Mouse (Mus musculus) CH12.LX (cell line): ENCODE data around the gene Casp9. TPM values are rescaled to one million over a fixed set of nuclear protein-coding genes. Genes with fewer than 3 reads are reported as not detected.
A peak's percentile ranks its signal among the peaks of the same experiment; 100 is the strongest.

ENCODE experiments used
- DNase-seq: peaks from one replicate; pipeline ENCODE4 v3.0.0-alpha.2; 2013; ENCODE audit errors: extremely low read depth
- H3K27ac ChIP-seq: 2 replicates; pipeline ENCODE4 v1.5.1; 2012; ENCODE audit warnings: low read depth, mild to moderate bottlenecking, control low read depth, moderate library complexity; ENCODE audit not compliant: insufficient read depth
- H3K27me3 ChIP-seq: replicated peaks from 2 replicates; pipeline ENCODE3; 2012; ENCODE audit warnings: inconsistent platforms
- H3K36me3 ChIP-seq, 2 experiments: replicated peaks in 1 of 2; 2 replicates each; pipeline versions ENCODE3 to v1.6.1; 2012; ENCODE audit warnings: inconsistent platforms in 1 of 2, low read length in 1 of 2, mild to moderate bottlenecking in 1 of 2, mixed read lengths in 1 of 2, moderate library complexity in 1 of 2; ENCODE audit not compliant: control insufficient read depth in 1 of 2, insufficient read depth in 1 of 2
- H3K4me1 ChIP-seq, 2 experiments: 2 replicates each; pipeline ENCODE4 v1.6.1; 2012; ENCODE audit warnings: inconsistent platforms in 1 of 2, moderate library complexity in 1 of 2; ENCODE audit not compliant: insufficient read depth in 2 of 2, control insufficient read depth in 1 of 2
- H3K4me2 ChIP-seq: 2 replicates; pipeline ENCODE4 v1.6.1; 2012; ENCODE audit warnings: low read depth, mild to moderate bottlenecking, control low read depth; ENCODE audit not compliant: poor library complexity, insufficient read depth, severe bottlenecking
- H3K4me3 ChIP-seq, 3 experiments: fragments of 150-350 bp in 1 of 3; sonication (generic) in 1 of 3; replicated peaks in 1 of 3; 2 replicates each; pipeline versions ENCODE3 to v1.5.1; 2011 to 2012; ENCODE audit warnings: low read depth in 2 of 3, low read length in 2 of 3, mild to moderate bottlenecking in 2 of 3, moderate library complexity in 2 of 3, control low read depth in 1 of 3, improper control_type of control experiment in 1 of 3, inconsistent platforms in 1 of 3, mixed read lengths in 1 of 3; ENCODE audit not compliant: poor library complexity in 1 of 3
- H3K79me2 ChIP-seq: replicated peaks from 2 replicates; pipeline ENCODE4 v1.6.1; 2012; ENCODE audit warnings: mild to moderate bottlenecking, moderate library complexity; ENCODE audit not compliant: control insufficient read depth, poor library complexity, insufficient read depth, severe bottlenecking; ENCODE audit errors: extremely low read depth
- H3K9ac ChIP-seq: 2 replicates; pipeline ENCODE4 v1.6.1; 2012; ENCODE audit warnings: low read depth, mild to moderate bottlenecking, control low read depth, moderate library complexity; ENCODE audit not compliant: insufficient read depth
- H3K9me3 ChIP-seq: replicated peaks from 2 replicates; pipeline ENCODE3; 2012; ENCODE audit warnings: low read length, inconsistent platforms, mixed read lengths
- CTCF ChIP-seq, 2 experiments: IDR thresholded peaks in 1 of 2; conservative IDR thresholded peaks in 1 of 2; 2 replicates each; pipeline ENCODE4 v1.5.1; 2011 to 2012; ENCODE audit warnings: low read depth in 2 of 2, low read length in 2 of 2, improper control_type of control experiment in 1 of 2, inconsistent platforms in 1 of 2, mild to moderate bottlenecking in 1 of 2, moderate library complexity in 1 of 2
- E2F4 ChIP-seq: IDR thresholded peaks from 2 replicates; pipeline ENCODE4 v1.6.1; 2011; ENCODE audit warnings: low read depth, low read length, improper control_type of control experiment; ENCODE audit not compliant: insufficient replicate concordance
- GABPA ChIP-seq: IDR thresholded peaks from 2 replicates; pipeline ENCODE4 v1.6.1; 2012; ENCODE audit warnings: low read depth, low read length, improper control_type of control experiment, inconsistent platforms; ENCODE audit not compliant: insufficient replicate concordance
- MXI1 ChIP-seq: IDR thresholded peaks from 2 replicates; pipeline ENCODE4 v1.6.1; 2011; ENCODE audit warnings: mild to moderate bottlenecking, low read depth, low read length, improper control_type of control experiment
- MYC ChIP-seq: IDR thresholded peaks from 2 replicates; pipeline ENCODE4 v1.6.1; 2011; ENCODE audit warnings: low read depth, mild to moderate bottlenecking, improper control_type of control experiment, low read length
- NELFE ChIP-seq: IDR thresholded peaks from 2 replicates; pipeline ENCODE4 v1.6.1; 2011; ENCODE audit warnings: low read depth, low read length, improper control_type of control experiment
- NRF1 ChIP-seq: IDR thresholded peaks from 2 replicates; pipeline ENCODE4 v1.6.1; 2014; ENCODE audit warnings: low read depth, mild to moderate bottlenecking, inconsistent platforms, low read length, improper control_type of control experiment, moderate library complexity
- POLR2AphosphoS2 ChIP-seq: IDR thresholded peaks from 2 replicates; pipeline ENCODE4 v1.6.1; 2011; ENCODE audit warnings: low read depth, low read length, improper control_type of control experiment
- USF2 ChIP-seq: conservative IDR thresholded peaks from 2 replicates; pipeline ENCODE4 v1.6.1; 2011; ENCODE audit warnings: low read depth, low read length, improper control_type of control experiment
- ZMIZ1 ChIP-seq: IDR thresholded peaks from 2 replicates; pipeline ENCODE4 v1.6.1; 2012; ENCODE audit warnings: low read depth, mild to moderate bottlenecking, inconsistent platforms, low read length, improper control_type of control experiment
- dilution Hi-C: fragments of 300-500 bp; cut with MboI; formaldehyde crosslinking; loops from 2 replicates; pipeline ENCODE4 v1.14.3; 2020; ENCODE audit warnings: low sequenced_read_pairs; ENCODE audit not compliant: extremely low pct_unique_long_range_greater_than_20kb, extremely low pct_ligation_motif_present
- in situ Hi-C: fragments of 300-500 bp; cut with MboI; formaldehyde crosslinking; loops from 3 replicates; pipeline ENCODE4 v1.14.3; 2019; ENCODE audit warnings: low sequenced_read_pairs, low pct_ligation_motif_present, low pct_unique_long_range_greater_than_20kb, mixed read lengths
- polyA plus RNA-seq: library from polyadenylated mRNA; unstranded; fragments of >175 nt; gene quantifications from 2 replicates; pipeline ENCODE4 v1.2.1, GENCODE M21; 2012; ENCODE audit warnings: low read depth; ENCODE audit not compliant: insufficient read length
- total RNA-seq, 2 experiments: library from RNA; depleted of rRNA; stranded (reverse); fragments of 300-350 nt in 1 of 2; fragments of >200 nt in 1 of 2; gene quantifications; 2 replicates each; pipeline ENCODE4 v1.2.3; 2012 to 2014

The Casp9 gene
- total and polyA plus RNA-seq, 3 experiments, result 5.2 to 15.3 (median 14.5) TPM

DNA sequence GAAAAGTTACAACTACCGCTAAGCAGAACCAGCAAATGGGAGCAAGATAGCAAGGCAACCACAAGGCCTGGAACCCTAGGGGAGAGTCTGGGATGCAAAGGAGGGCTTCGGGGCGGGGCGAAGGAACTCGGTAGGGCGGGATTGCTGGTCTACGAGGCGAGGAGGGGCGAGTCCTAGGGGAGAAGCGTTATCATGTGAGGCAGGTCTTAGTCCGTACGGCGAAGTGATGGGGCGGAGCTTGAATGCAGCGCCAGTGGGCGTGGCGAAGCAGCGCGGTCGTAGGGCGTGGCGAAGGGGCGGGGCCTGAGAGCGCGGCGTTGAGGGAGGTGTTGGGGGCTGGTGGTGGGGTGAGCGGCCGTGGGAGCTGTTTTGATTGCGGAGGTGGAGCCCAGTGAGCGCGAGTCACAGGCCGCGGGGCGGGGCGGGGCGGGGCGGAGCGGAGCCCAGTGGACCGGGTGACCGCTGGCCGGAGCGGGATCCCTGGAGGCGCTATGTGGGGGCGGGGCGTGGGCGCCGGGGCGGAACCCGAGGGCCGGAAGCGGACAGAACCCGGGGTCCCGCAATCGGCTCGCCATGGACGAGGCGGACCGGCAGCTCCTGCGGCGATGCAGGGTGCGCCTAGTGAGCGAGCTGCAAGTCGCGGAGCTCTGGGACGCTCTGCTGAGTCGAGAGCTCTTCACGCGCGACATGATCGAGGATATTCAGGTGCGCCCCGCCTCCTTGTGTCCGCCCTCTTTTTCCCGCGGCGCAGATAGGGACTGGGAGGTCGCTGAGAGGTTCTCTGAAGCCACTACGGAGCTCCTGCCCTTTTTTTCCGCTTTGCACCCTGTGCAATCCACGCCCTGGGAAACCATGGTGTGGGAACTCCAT is at the start of gene Casp9 (continued):
- TF ChIP-seq POLR2AphosphoS2 (no peak), MXI1 (peak; percentile 69; the same call in 1 of the 2 replicates)
- TF ChIP-seq, all 38 proteins: peak for 19

DNA sequence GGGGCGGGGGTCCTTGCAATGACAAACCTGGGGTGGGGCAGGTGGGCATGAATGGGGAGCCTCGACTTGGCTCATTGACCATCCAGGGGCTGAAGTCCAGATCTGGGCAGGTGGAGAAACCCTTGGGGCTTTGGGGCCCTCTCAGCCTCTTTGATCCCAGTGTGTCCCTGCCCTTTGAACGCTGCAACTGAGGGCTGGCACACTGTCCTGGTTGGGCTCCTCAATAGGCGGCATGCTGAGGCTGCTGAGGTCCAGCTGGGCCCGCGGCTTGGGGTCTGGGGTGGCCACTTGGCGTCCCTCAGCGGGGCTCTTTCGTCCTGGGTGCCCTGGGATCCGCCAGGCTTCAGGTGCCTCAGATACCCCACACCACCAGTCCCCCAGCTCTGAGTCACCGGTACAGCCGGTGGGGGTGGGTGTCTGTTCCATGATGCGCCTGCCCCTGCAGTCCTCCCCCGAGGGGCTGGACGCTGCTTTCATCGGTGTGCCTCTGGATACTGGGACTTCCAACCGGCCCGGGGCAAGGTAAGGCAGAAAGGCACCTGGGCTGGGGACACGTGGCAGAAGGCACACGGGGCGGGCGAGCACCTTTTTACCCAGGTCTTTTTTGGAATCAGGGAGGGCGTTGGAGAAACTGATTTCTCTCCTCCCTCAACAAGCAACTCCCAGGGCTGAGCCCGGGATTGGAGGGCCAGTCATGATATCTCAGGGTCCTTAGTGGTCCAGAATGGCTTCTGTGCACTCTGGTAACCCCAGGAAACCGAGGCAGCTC is 46.6 kb upstream of the Casp9 start, which contains the start of gene Agmat:
Gene Agmat (plus strand): TSS at position 95 of the 769 bp plus-strand sequence.
- Histone ChIP-seq H3K79me2 (no peaks in the 10 kb centered on the region), H3K36me3 (no peaks in the 10 kb centered on the region), H3K9me3 (peaks cover 1% of the 10 kb centered on the region), H3K9ac (no peak within 1 kb of the TSS), H3K4me3 (no peak within 1 kb of the TSS), H3K4me2 (no peak within 1 kb of the TSS), H3K4me1 (peaks cover 0 to 4% of the 10 kb centered on the region in 2 experiments; a peak in 1 of 4 replicates), H3K27ac (no peak within 1 kb of the TSS), H3K27me3 (no peaks in the 10 kb centered on the region)
- TF ChIP-seq E2F4 (no peak), MYC (no peak), CTCF (conservative IDR thresholded peaks at IDR 0.05 in 1 of 2, IDR thresholded peaks at IDR 0.05 in 1 of 2; ENCODE audit: low read depth in 2 of 2, low read length in 2 of 2) (no peak)
- in situ Hi-C loops, result no loop called here
- no peak for DNase-seq
- dilution Hi-C loops, result no loop called here

DNA sequence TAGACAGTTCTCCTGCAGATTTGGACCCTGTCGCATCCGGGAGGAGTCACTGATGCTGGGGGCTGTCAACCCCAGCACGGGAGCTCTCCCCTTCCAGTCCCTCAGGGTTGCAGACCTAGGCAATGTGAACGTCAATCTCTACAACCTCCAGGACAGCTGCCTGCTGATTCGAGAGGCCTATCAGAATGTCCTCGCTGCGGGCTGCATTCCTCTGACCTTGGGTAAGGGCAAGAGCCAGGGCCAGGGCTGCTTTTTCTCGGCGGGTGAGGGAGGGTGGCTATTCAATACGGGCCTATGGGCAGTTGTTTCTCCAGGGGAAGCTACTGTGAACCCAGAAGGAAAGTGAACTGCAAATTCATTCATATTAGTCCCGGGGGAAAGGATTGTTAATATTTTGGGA is 43.9 kb upstream of the Casp9 start:
- Histone ChIP-seq H3K9ac (no peak overlapping the region), H3K79me2 (no peaks in the 10 kb centered on the region), H3K4me1 (peaks cover 0 to 4% of the 10 kb centered on the region in 2 experiments; a peak in 1 of 4 replicates), H3K4me2 (no peak overlapping the region), H3K36me3 (no peaks in the 10 kb centered on the region), H3K9me3 (peaks cover 2% of the 10 kb centered on the region), H3K27ac (no peak overlapping the region), H3K4me3 (no peak overlapping the region), H3K27me3 (no peaks in the 10 kb centered on the region)
- in situ Hi-C loops, result no loop called here
- TF ChIP-seq MXI1 (no peak), NRF1 (no peak), ZMIZ1 (no peak), GABPA (no peak)
- no peak for DNase-seq
- dilution Hi-C loops, result no loop called here

DNA sequence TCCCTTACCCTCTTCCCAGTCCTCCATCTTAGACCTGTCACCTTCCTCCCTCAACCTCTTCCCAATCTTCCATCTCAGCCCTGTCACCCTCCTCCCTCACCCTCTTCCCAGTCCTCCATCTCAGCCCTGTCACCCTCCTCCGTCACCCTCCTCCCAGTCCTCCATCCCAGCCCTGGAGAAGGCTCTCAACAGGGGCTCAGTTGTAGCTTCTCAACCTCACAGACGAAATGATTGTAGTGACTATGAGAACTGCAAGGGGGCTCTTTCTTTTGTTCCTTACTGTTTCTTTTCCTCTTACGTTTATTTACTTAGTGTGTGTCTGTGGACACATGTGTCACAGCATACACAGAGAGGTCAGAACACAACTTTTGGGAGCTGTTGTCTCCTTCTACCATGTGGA is 42.6 kb upstream of the Casp9 start:
- peaks cover 0 to 4% of the 10 kb centered on the region in 2 experiments; a peak in 1 of 4 replicates for H3K4me1 ChIP-seq

More for the DNA sequence above, 42.6 kb upstream of the Casp9 start:
- no peak for TF ChIP-seq GABPA
- TF ChIP-seq USF2, result no peak
- TF ChIP-seq NRF1, result no peak
- no peak for TF ChIP-seq NELFE
- TF ChIP-seq E2F4, result no peak
- Histone ChIP-seq H3K36me3 (no peaks in the 10 kb centered on the region), H3K79me2 (no peaks in the 10 kb centered on the region), H3K27ac (no peak overlapping the region), H3K4me2 (no peak overlapping the region), H3K27me3 (no peaks in the 10 kb centered on the region), H3K9me3 (peaks cover 3% of the 10 kb centered on the region), H3K9ac (no peak overlapping the region), H3K4me3 (no peak overlapping the region)
- dilution Hi-C loops, result no loop called here
- in situ Hi-C loops, result no loop called here
- no peak for DNase-seq
